Mouse (Mus musculus): ENCODE data around the gene Pigs. TPM values are rescaled to one million over a fixed set of nuclear protein-coding genes. Genes with fewer than 3 reads are reported as not detected.

The Pigs gene
- polyA plus RNA-seq, 1 experiment from 2014 or later, result 73.6 TPM

GRCm38 (mm10) chr11:78354905-78355304 lies 26.7 kb downstream of the Pigs start:
- no peak for ATAC-seq (ENCODE audit: low FRiP score, low read depth)
- 90% methylated on average over 6 of the region's 6 CpGs for WGBS

DNA sequence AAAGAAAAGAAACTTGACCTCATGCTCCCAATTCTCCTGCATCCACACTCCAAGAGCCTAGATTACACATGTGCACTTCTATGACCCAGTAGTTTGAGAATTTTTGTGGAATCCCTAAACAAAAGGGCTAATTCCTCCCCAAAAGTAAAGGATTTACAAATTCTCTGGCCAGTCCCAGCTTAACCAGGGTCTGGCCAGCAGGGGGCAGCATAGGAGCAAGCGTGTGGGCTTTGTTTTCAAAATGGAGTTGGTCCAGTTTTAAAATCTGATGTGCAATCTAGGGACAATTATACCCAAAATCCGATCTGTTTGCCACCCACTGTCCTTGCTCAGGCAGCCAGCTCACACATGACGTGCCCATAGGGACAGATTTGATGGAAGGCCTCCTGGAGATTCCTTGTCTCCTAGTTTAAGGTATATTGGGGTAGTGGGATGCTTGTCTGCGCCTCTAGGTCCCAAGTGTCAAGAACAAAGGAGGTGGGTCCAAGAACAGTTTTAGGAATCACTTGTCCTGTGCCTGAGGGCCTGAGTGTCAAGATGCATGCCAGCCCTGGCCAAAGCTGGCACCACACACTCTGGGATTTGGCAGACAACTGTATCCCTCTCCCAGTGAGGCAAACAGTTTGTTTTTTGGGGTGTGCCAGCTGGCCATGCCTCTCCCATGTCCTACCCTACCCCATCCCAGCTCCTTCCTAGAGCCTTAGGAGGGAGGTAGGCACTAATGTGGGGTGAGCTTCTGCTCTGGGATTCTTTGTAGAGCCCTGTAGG lies 27.4 kb downstream of the Pigs start:
- no peak for ATAC-seq (ENCODE audit: low FRiP score, low read depth)
- 0 out of 2 replicates have a peak, but pooled peaks cover under 1% of the 10 kb centered on the region for H3K27me3 ChIP-seq (replicated peaks)
- WGBS, result 36% methylated on average over 4 of the region's 4 CpGs
- no peak overlapping the region for H3K4me3 ChIP-seq
- H3K9me3 ChIP-seq, result no peaks in the 10 kb centered on the region
- H3K36me3 ChIP-seq, result no peaks in the 10 kb centered on the region
- H3K27ac ChIP-seq, result no peak overlapping the region
- no peak overlapping the region for H3K4me2 ChIP-seq (replicated peaks)
- 0 out of 2 replicates have a peak, but pooled peaks cover 5% of the 10 kb centered on the region for H3K4me1 ChIP-seq
- H3K9ac ChIP-seq, result no peak overlapping the region

More at GRCm38 (mm10) chr11:78354905-78355304, 26.7 kb downstream of the Pigs start:
- Histone ChIP-seq H3K4me3 (no peak overlapping the region), H3K9ac (no peak overlapping the region), H3K27me3 (replicated peaks) (no peaks in the 10 kb centered on the region), H3K36me3 (no peaks in the 10 kb centered on the region), H3K4me2 (replicated peaks) (no peak overlapping the region), H3K27ac (no peak overlapping the region), H3K4me1 (no peaks in the 10 kb centered on the region), H3K9me3 (no peaks in the 10 kb centered on the region)

GRCm38 (mm10) chr11:78358330-78359007 lies 30.3 kb downstream of the Pigs start:
- Histone ChIP-seq H3K4me3 (no peak overlapping the region), H3K4me1 (0 out of 2 replicates have a peak, but pooled peaks cover 5% of the 10 kb centered on the region), H3K36me3 (no peaks in the 10 kb centered on the region), H3K27ac (no peak overlapping the region), H3K4me2 (replicated peaks) (no peak overlapping the region), H3K27me3 (replicated peaks) (0 out of 2 replicates have a peak, but pooled peaks cover 3% of the 10 kb centered on the region), H3K9ac (no peak overlapping the region), H3K9me3 (no peaks in the 10 kb centered on the region)
- WGBS, result 12% methylated on average over 22 of the region's 22 CpGs
- ATAC-seq (ENCODE audit: low FRiP score, low read depth), result no peak

DNA sequence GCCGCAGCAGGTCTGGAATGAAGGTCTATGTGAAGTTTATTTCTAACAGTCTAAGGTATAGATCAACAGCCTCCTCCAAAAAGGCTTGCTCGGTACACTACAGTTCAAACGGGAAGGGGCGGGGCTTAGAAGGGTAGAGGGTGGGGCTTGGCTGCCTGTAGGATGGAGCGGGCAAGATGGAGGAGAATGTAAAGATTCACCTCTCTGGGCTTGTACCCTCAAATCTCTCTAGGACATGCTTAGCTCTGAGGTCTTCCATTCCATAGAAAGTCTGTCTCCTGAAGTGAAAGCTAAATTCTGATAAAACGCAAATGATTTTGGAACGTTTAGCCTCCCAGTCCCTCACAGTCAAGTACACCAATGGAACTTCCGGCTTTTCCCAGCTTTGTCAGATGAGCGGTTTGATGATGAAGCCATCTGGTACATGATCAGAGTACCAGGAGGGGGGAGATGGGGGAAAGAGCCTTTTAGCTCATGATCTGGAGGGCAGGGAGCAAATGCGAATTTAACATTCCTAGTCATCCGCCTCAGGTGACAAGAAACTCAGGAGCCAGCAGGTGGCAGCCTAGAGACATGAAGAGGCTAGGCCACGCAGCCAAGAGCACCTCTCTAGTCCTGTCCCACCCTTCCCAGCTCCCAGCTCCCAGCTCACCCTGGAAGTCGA lies 32.0 kb downstream of the Pigs start:
- H3K4me1 ChIP-seq, result 0 out of 2 replicates have a peak, but pooled peaks cover 5% of the 10 kb centered on the region
- no peaks in the 10 kb centered on the region for H3K9me3 ChIP-seq
- H3K27ac ChIP-seq, result no peak overlapping the region
- ATAC-seq (ENCODE audit: low FRiP score, low read depth), result peak; percentile 56
- peak overlapping the region; percentile 52 for H3K4me2 ChIP-seq (replicated peaks)
- 0 out of 2 replicates have a peak, but pooled peaks cover 3% of the 10 kb centered on the region for H3K27me3 ChIP-seq (replicated peaks)
- H3K36me3 ChIP-seq, result no peaks in the 10 kb centered on the region
- no peak overlapping the region for H3K4me3 ChIP-seq
- H3K9ac ChIP-seq, result no peak overlapping the region
- WGBS, result 12% methylated on average over 13 of the region's 13 CpGs

DNA sequence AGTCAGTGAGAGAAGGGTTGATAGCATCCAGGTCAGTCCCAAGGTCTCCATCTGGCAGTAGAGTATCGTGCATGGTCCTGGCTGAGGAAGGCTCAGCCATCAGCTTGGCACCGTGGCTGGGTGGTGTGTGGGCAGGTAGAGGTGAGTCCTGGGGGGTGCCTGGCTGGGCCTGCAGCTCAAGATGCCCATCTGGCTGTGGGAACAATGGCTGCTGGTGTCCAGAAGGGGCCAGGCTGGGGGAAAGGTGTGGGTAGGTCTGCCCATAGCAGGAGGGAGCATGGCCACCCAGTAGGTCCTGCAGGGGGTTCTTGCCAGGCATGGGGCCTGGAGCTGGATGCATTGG lies 32.5 kb downstream of the Pigs start:
- ATAC-seq (ENCODE audit: low FRiP score, low read depth), result no peak
- Histone ChIP-seq H3K4me2 (replicated peaks) (peak overlapping the region; percentile 52), H3K27ac (no peak overlapping the region), H3K27me3 (replicated peaks) (0 out of 2 replicates have a peak, but pooled peaks cover 3% of the 10 kb centered on the region), H3K4me1 (0 out of 2 replicates have a peak, but pooled peaks cover 5% of the 10 kb centered on the region), H3K36me3 (no peaks in the 10 kb centered on the region), H3K9me3 (no peaks in the 10 kb centered on the region), H3K4me3 (no peak overlapping the region), H3K9ac (0 out of 2 replicates have a peak overlapping the region, but pooled peaks have one; percentile 5)
- WGBS, result 52% methylated on average over 2 of the region's 2 CpGs

DNA sequence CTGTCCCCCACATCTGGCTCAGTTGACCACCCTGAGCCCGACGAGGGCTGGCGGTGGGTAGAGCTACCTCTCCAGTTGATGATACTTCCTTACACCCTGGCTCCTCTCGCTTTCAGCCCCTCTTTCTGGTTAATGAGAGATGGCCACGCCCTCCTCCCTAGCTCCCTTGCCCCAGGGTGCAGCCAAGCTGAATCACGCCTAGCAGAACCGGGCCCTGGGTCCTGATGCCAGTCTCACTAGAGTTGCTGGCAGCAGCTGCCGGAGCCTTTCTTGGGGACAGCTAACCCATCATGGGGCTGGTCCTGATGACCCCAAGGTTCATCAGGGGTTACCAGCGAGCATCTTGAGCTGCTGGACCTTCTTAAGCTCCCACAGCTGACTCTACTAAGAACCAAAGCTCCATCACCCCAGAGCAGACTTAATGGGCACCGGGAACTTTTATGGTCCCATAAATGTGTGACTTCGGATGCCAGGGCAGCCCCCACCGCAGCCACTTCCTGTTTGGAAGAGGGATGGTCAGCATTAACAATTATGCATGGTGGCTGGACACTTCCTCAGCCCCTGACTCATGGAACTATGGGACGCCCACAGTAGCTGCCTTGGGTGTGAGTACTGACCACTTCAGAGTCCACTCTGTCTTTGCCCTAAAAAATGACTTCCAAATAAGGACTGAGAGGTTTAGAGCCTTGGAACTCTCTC lies 35.2 kb downstream of the Pigs start:
- Histone ChIP-seq H3K4me2 (replicated peaks) (no peak overlapping the region), H3K27ac (no peak overlapping the region), H3K27me3 (replicated peaks) (0 out of 2 replicates have a peak, but pooled peaks cover 3% of the 10 kb centered on the region), H3K36me3 (no peaks in the 10 kb centered on the region), H3K4me1 (0 out of 2 replicates have a peak, but pooled peaks cover 5% of the 10 kb centered on the region), H3K9ac (no peak overlapping the region), H3K4me3 (no peak overlapping the region), H3K9me3 (no peaks in the 10 kb centered on the region)
- ATAC-seq (ENCODE audit: low FRiP score, low read depth), result no peak
- WGBS, result 68% methylated on average over 13 of the region's 13 CpGs

GRCm38 (mm10) chr11:78364103-78364502 lies 35.9 kb downstream of the Pigs start:
- no peaks in the 10 kb centered on the region for H3K36me3 ChIP-seq
- H3K4me2 ChIP-seq (replicated peaks), result no peak overlapping the region
- ATAC-seq (ENCODE audit: low FRiP score, low read depth), result no peak
- 0 out of 2 replicates have a peak, but pooled peaks cover 3% of the 10 kb centered on the region for H3K27me3 ChIP-seq (replicated peaks)
- H3K9me3 ChIP-seq, result no peaks in the 10 kb centered on the region
- no peak overlapping the region for H3K27ac ChIP-seq
- 56% methylated on average over 8 of the region's 8 CpGs for WGBS
- 0 out of 2 replicates have a peak, but pooled peaks cover 5% of the 10 kb centered on the region for H3K4me1 ChIP-seq
- H3K4me3 ChIP-seq, result no peak overlapping the region
- no peak overlapping the region for H3K9ac ChIP-seq

GRCm38 (mm10) chr11:78367456-78368225 lies 39.4 kb downstream of the Pigs start:
- Histone ChIP-seq H3K36me3 (no peaks in the 10 kb centered on the region), H3K4me2 (replicated peaks) (no peak overlapping the region), H3K27ac (no peak overlapping the region), H3K4me3 (no peak overlapping the region), H3K4me1 (no peaks in the 10 kb centered on the region), H3K9ac (no peak overlapping the region), H3K9me3 (no peaks in the 10 kb centered on the region), H3K27me3 (replicated peaks) (no peaks in the 10 kb centered on the region)
- ATAC-seq (ENCODE audit: low FRiP score, low read depth), result no peak
- whole genome bisulfite sequencing, result 87% methylated on average over 15 of the region's 15 CpGs

GRCm38 (mm10) chr11:78370389-78370788 lies 42.2 kb downstream of the Pigs start:
- H3K4me1 ChIP-seq, result no peaks in the 10 kb centered on the region
- 56% methylated on average over 1 of the region's 1 CpGs for WGBS

DNA sequence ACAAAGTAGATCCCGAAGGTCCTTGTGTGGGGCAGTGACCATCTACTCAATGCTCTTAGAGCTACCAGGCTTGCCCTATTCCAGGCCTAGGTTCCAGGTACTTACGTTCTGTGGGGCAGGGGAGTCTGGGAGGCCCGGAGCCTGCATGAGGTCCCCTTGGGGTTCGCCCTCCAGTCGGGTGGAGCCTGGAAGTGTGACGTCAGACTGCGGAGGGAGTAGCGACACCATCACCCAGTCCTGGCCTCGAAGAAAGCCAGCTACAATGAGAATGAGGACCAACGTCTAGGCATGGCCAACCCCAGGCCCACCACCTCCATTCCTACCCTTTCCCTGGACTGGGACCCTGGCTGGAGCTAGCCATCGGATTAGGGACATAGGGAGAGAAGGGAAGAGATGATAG lies 43.5 kb downstream of the Pigs start:
- Histone ChIP-seq H3K9me3 (no peaks in the 10 kb centered on the region), H3K27me3 (replicated peaks) (no peaks in the 10 kb centered on the region), H3K4me3 (no peak overlapping the region), H3K36me3 (no peaks in the 10 kb centered on the region), H3K9ac (no peak overlapping the region), H3K4me1 (no peaks in the 10 kb centered on the region), H3K4me2 (replicated peaks) (no peak overlapping the region), H3K27ac (no peak overlapping the region)
- WGBS, result 92% methylated on average over 11 of the region's 11 CpGs
- no peak for ATAC-seq (ENCODE audit: low FRiP score, low read depth)

More at GRCm38 (mm10) chr11:78370389-78370788, 42.2 kb downstream of the Pigs start:
- Histone ChIP-seq H3K9me3 (no peaks in the 10 kb centered on the region), H3K4me3 (no peak overlapping the region), H3K27me3 (replicated peaks) (no peaks in the 10 kb centered on the region), H3K4me2 (replicated peaks) (no peak overlapping the region), H3K9ac (no peak overlapping the region), H3K36me3 (no peaks in the 10 kb centered on the region), H3K27ac (no peak overlapping the region)
- ATAC-seq (ENCODE audit: low FRiP score, low read depth), result no peak

DNA sequence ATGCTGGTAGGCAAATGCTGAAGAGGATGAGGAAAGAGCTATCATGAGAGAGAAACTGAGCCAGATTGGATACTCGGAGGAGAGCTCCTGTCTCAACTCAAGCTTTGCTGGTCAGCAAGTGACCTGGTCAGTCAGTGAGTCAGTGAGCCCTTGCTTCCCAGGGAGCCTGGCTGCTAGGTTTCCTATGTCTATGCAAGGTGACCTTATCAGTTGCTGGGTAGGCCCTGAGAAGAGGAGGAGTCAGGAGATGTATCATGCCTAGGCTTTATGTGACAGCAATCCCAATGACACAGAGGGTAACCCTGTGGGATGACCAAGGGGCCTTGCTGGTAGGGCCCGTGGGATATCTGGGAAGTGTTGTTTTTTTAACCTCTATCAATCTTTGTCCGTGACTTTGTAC lies 44.0 kb downstream of the Pigs start:
- Histone ChIP-seq H3K4me1 (no peaks in the 10 kb centered on the region), H3K9ac (no peak overlapping the region), H3K27me3 (replicated peaks) (no peaks in the 10 kb centered on the region), H3K27ac (no peak overlapping the region), H3K4me2 (replicated peaks) (no peak overlapping the region), H3K4me3 (no peak overlapping the region), H3K9me3 (no peaks in the 10 kb centered on the region), H3K36me3 (no peaks in the 10 kb centered on the region)
- no peak for ATAC-seq (ENCODE audit: low FRiP score, low read depth)
- WGBS, result 86% methylated on average over 3 of the region's 3 CpGs

Data from neural tube, embryonic 12.5 days (tissue).